ENCODE assay signal across 8 mouse cellular contexts in genomic region chr6:125354352-125355151, GRCm38 (mm10). TPM values are rescaled to one million over a fixed set of nuclear protein-coding genes. Genes with fewer than 3 reads are reported as not detected.
DNase-seq lines count a peak whose midpoint lies in the region; ATAC-seq and TF ChIP-seq lines count a peak whose summit lies in the region.

No protein-coding gene starts in this region.

- H3K79me2 ChIP-seq in MEL (ENCODE audit: control insufficient read depth, insufficient read depth, low read length, poor library complexity): peaks cover 28% of the 10 kb centered on the region
- H3K79me2 ChIP-seq in liver, adult 2 months (ENCODE audit: control insufficient read depth, insufficient read depth, low read length): peaks cover 53% of the 10 kb centered on the region; the same call in 1 of the 2 replicates

- H3K4me1 ChIP-seq in forebrain, embryonic 14.5 days (ENCODE audit: control insufficient read depth, insufficient read depth, low read length): peaks cover 15% of the 10 kb centered on the region; the same call in 1 of the 2 replicates
- H3K4me1 ChIP-seq in forebrain, embryonic 15.5 days: peaks cover 25% of the 10 kb centered on the region
- H3K4me1 ChIP-seq in MEL (ENCODE audit: control insufficient read depth in 1 of 2, insufficient read depth in 2 of 2, low read length in 2 of 2): peaks cover 11 to 44% of the 10 kb centered on the region in 2 experiments
- H3K4me1 ChIP-seq in hindbrain, embryonic 14.5 days (replicated peaks; ENCODE audit: control insufficient read depth, insufficient read depth, low read length): peaks cover 24% of the 10 kb centered on the region
- peaks cover 45% of the 10 kb centered on the region for H3K4me1 ChIP-seq in liver, adult 2 months (ENCODE audit: control insufficient read depth, insufficient read depth, low read length)
- peaks cover 46% of the 10 kb centered on the region for H3K4me1 ChIP-seq in neural tube, embryonic 13.5 days (replicated peaks)

- no peak overlapping the region for H3K9ac ChIP-seq in forebrain, embryonic 14.5 days (ENCODE audit: low read length)
- no peak overlapping the region for H3K9ac ChIP-seq in forebrain, embryonic 15.5 days (replicated peaks)
- H3K9ac ChIP-seq in MEL (ENCODE audit: control insufficient read depth, low read depth, low read length, poor library complexity, severe bottlenecking): no peak overlapping the region
- no peak overlapping the region; the same call in 1 of the 2 replicates for H3K9ac ChIP-seq in hindbrain, embryonic 14.5 days
- peak overlapping the region; percentile 46 for H3K9ac ChIP-seq in liver, adult 2 months (ENCODE audit: low read depth, low read length)
- no peak overlapping the region for H3K9ac ChIP-seq in neural tube, embryonic 13.5 days

- 0 out of 2 replicates have a peak overlapping the region, but pooled peaks have one; percentile 0 for H3K4me2 ChIP-seq in forebrain, embryonic 14.5 days (ENCODE audit: low read length)
- H3K4me2 ChIP-seq in forebrain, embryonic 15.5 days (replicated peaks): no peak overlapping the region
- peak overlapping the region; percentile 30; the same call in 1 of the 2 replicates for H3K4me2 ChIP-seq in hindbrain, embryonic 14.5 days (replicated peaks)
- H3K4me2 ChIP-seq in neural tube, embryonic 13.5 days: peak overlapping the region; percentile 35

- TF ChIP-seq EP300 in MEL (IDR thresholded peaks at IDR 0.05; ENCODE audit: low read depth in 1 of 2, low read length in 2 of 2): 0 out of 4 replicates have a peak, but pooled peaks have one; percentile 7 to 15

- ATAC-seq in forebrain, embryonic 14.5 days: no peak
- no peak for ATAC-seq in forebrain, embryonic 15.5 days (replicated peaks)
- ATAC-seq in hindbrain, embryonic 14.5 days (ENCODE audit: low FRiP score): no peak
- ATAC-seq in neural tube, embryonic 13.5 days (ENCODE audit: low read depth): no peak

- TF ChIP-seq CTCF in MEL (IDR thresholded peaks at IDR 0.05 in 2 of 3, conservative IDR thresholded peaks at IDR 0.05 in 1 of 3; ENCODE audit: control insufficient read depth in 1 of 3, insufficient read depth in 1 of 3, low read depth in 2 of 3, low read length in 3 of 3, poor library complexity in 1 of 3, severe bottlenecking in 1 of 3): no peak
- TF ChIP-seq CTCF in liver, adult 2 months (IDR thresholded peaks at IDR 0.05; ENCODE audit: low read depth, low read length): no peak

- 13% methylated on average over 14 of the region's 14 CpGs for WGBS in forebrain, embryonic 14.5 days
- 21% methylated on average over 14 of the region's 14 CpGs for WGBS in forebrain, embryonic 15.5 days
- WGBS in hindbrain, embryonic 14.5 days: 19% methylated on average over 14 of the region's 14 CpGs
- WGBS in liver, adult 2 months: 8% methylated on average over 14 of the region's 14 CpGs
- WGBS in neural tube, embryonic 13.5 days: 17% methylated on average over 14 of the region's 14 CpGs

- no peak overlapping the region for H3K27ac ChIP-seq in forebrain, embryonic 14.5 days (ENCODE audit: low read depth, low read length)
- H3K27ac ChIP-seq in forebrain, embryonic 15.5 days (replicated peaks): no peak overlapping the region
- no peak overlapping the region for H3K27ac ChIP-seq in MEL (ENCODE audit: control insufficient read depth, low read depth, low read length)
- H3K27ac ChIP-seq in hindbrain, embryonic 14.5 days: 0 out of 2 replicates have a peak overlapping the region, but pooled peaks have one; percentile 43
- peak overlapping the region; percentile 73 for H3K27ac ChIP-seq in liver, adult 2 months (replicated peaks; ENCODE audit: insufficient read depth, low read depth, low read length)
- H3K27ac ChIP-seq in neural tube, embryonic 13.5 days (replicated peaks): peak overlapping the region; percentile 35; the same call in 1 of the 2 replicates

- H3K4me3 ChIP-seq in forebrain, embryonic 14.5 days (ENCODE audit: low read depth, low read length): no peak overlapping the region
- no peak overlapping the region for H3K4me3 ChIP-seq in forebrain, embryonic 15.5 days
- H3K4me3 ChIP-seq in MEL (ENCODE audit: control insufficient read depth in 1 of 2, insufficient read depth in 1 of 2, low read depth in 2 of 2, low read length in 2 of 2): no peak overlapping the region
- no peak overlapping the region for H3K4me3 ChIP-seq in hindbrain, embryonic 14.5 days (replicated peaks; ENCODE audit: low read length)
- H3K4me3 ChIP-seq in liver, adult 2 months (ENCODE audit: insufficient read depth, low read depth, low read length): peak overlapping the region; percentile 14
- H3K4me3 ChIP-seq in neural tube, embryonic 13.5 days: no peak overlapping the region

- no peaks in the 10 kb centered on the region for H3K9me3 ChIP-seq in forebrain, embryonic 14.5 days (replicated peaks; ENCODE audit: control insufficient read depth, low read length)
- no peaks in the 10 kb centered on the region for H3K9me3 ChIP-seq in forebrain, embryonic 15.5 days
- no peaks in the 10 kb centered on the region for H3K9me3 ChIP-seq in MEL (replicated peaks; ENCODE audit: insufficient read depth, low read length)
- no peaks in the 10 kb centered on the region for H3K9me3 ChIP-seq in hindbrain, embryonic 14.5 days (ENCODE audit: control insufficient read depth, low read length)
- no peaks in the 10 kb centered on the region for H3K9me3 ChIP-seq in neural tube, embryonic 13.5 days

- no peaks in the 10 kb centered on the region for H3K27me3 ChIP-seq in forebrain, embryonic 14.5 days (replicated peaks; ENCODE audit: control insufficient read depth, insufficient read depth, low read length)
- no peaks in the 10 kb centered on the region for H3K27me3 ChIP-seq in forebrain, embryonic 15.5 days
- H3K27me3 ChIP-seq in MEL (ENCODE audit: control insufficient read depth in 1 of 2, insufficient read depth in 2 of 2, low read length in 2 of 2): no peaks in the 10 kb centered on the region
- H3K27me3 ChIP-seq in hindbrain, embryonic 14.5 days (ENCODE audit: control insufficient read depth, insufficient read depth, low read length): 0 out of 2 replicates have a peak, but pooled peaks cover 5% of the 10 kb centered on the region
- H3K27me3 ChIP-seq in liver, adult 2 months (ENCODE audit: control insufficient read depth, insufficient read depth, low read length): no peaks in the 10 kb centered on the region
- peaks cover 9% of the 10 kb centered on the region for H3K27me3 ChIP-seq in neural tube, embryonic 13.5 days

- H3K36me3 ChIP-seq in forebrain, embryonic 14.5 days (ENCODE audit: control insufficient read depth, insufficient read depth, low read length): no peaks in the 10 kb centered on the region; the same call in 1 of the 2 replicates
- H3K36me3 ChIP-seq in forebrain, embryonic 15.5 days: no peaks in the 10 kb centered on the region
- H3K36me3 ChIP-seq in MEL (ENCODE audit: control insufficient read depth in 1 of 2, insufficient read depth in 2 of 2, low read length in 2 of 2): peaks cover 0 to 38% of the 10 kb centered on the region in 2 experiments; a peak in 3 of 4 replicates
- H3K36me3 ChIP-seq in hindbrain, embryonic 14.5 days (replicated peaks; ENCODE audit: control insufficient read depth, insufficient read depth): no peaks in the 10 kb centered on the region
- peaks cover 16% of the 10 kb centered on the region; the same call in 1 of the 2 replicates for H3K36me3 ChIP-seq in liver, adult 2 months (ENCODE audit: control insufficient read depth, insufficient read depth, low read length)
- H3K36me3 ChIP-seq in neural tube, embryonic 13.5 days: no peaks in the 10 kb centered on the region

- no peak for TF ChIP-seq RAD21 in MEL (IDR thresholded peaks at IDR 0.05; ENCODE audit: low read depth, low read length)

- no peak for DNase-seq in forebrain, embryonic 14.5 days (ENCODE audit: low spot score)
- peak; percentile 54 for DNase-seq in MEL (ENCODE audit: low read depth, low spot score)
- DNase-seq in fibroblast of lung, adult 2 months (ENCODE audit: low read depth): peak; percentile 80
- no peak for DNase-seq in hindbrain, embryonic 14.5 days (ENCODE audit: low spot score)
- peak; percentile 75 for DNase-seq in liver, adult 2 months (ENCODE audit: extremely low read depth, low read depth, low spot score)
- no peak for DNase-seq in spleen, adult 12 weeks (ENCODE audit: low spot score)

- TF ChIP-seq POLR2A in MEL (IDR thresholded peaks at IDR 0.05; ENCODE audit: control insufficient read depth in 1 of 2, insufficient read depth in 1 of 2, low read depth in 1 of 2, low read length in 2 of 2, poor library complexity in 1 of 2): no peak
- TF ChIP-seq POLR2A in liver, adult 2 months (IDR thresholded peaks at IDR 0.05; ENCODE audit: extremely low read depth, insufficient read depth, low read length): no peak

RNA-seq across cellular contexts. Expression of gene Tnfrsf1a, which starts 5.4 kb away (rescaled TPM):
- polyA plus RNA-seq in forebrain, embryonic 14.5 days (2014; fragmentation: Nextera tagmentation; extraction: Ambion mirVana): 14.2 and 16.2 TPM in 2 replicates
- 11.3 and 13.0 TPM in 2 replicates for polyA plus RNA-seq in forebrain, embryonic 15.5 days (2015; fragmentation: Nextera tagmentation; extraction: Ambion mirVana)
- total RNA-seq in MEL (2012; rRNA removed): 16.6 and 22.0 TPM in 2 replicates
- 10 to 100 TPM in 1 of 2 experiments, not detected in 1; 43.4 TPM for polyA plus RNA-seq in MEL (2012; ENCODE audit: insufficient read depth in 1 of 2, insufficient read length in 2 of 2, low read depth in 1 of 2, low replicate concordance in 2 of 2, missing spikeins in 1 of 2)
- 15.4 and 16.6 TPM in 2 replicates for polyA plus RNA-seq in hindbrain, embryonic 14.5 days (2014; fragmentation: Nextera tagmentation; extraction: Ambion mirVana)
- total RNA-seq in liver, adult 2 months (2014; rRNA removed): 21.0 and 28.6 TPM in 2 replicates
- 89.3 and 110 TPM in 2 replicates for polyA plus RNA-seq in liver, adult 2 months (2012; rRNA removed)
- 17.5 and 21.5 TPM in 2 replicates for polyA plus RNA-seq in neural tube, embryonic 13.5 days (2015; fragmentation: Nextera tagmentation; extraction: Ambion mirVana)

RNA-seq across cellular contexts. Expression of gene Plekhg6, which starts 26.0 kb away (rescaled TPM):
- 0.16 TPM in 1 of 2 replicates, not detected in the other for polyA plus RNA-seq in forebrain, embryonic 14.5 days (2014; fragmentation: Nextera tagmentation; extraction: Ambion mirVana)
- 0.06 and 0.10 TPM in 2 replicates for polyA plus RNA-seq in forebrain, embryonic 15.5 days (2015; fragmentation: Nextera tagmentation; extraction: Ambion mirVana)
- not detected in 2 replicates for total RNA-seq in MEL (2012; rRNA removed)
- under 1 TPM in 1 of 2 experiments, not detected in 1; 0.13 TPM for polyA plus RNA-seq in MEL (2012; ENCODE audit: insufficient read depth in 1 of 2, insufficient read length in 2 of 2, low read depth in 1 of 2, low replicate concordance in 2 of 2, missing spikeins in 1 of 2)
- polyA plus RNA-seq in hindbrain, embryonic 14.5 days (2014; fragmentation: Nextera tagmentation; extraction: Ambion mirVana): 0.10 and 0.23 TPM in 2 replicates
- 3.0 and 3.6 TPM in 2 replicates for total RNA-seq in liver, adult 2 months (2014; rRNA removed)
- polyA plus RNA-seq in liver, adult 2 months (2012; rRNA removed): 5.0 and 5.9 TPM in 2 replicates
- polyA plus RNA-seq in neural tube, embryonic 13.5 days (2015; fragmentation: Nextera tagmentation; extraction: Ambion mirVana): 0.23 TPM in 1 of 2 replicates, not detected in the other

RNA-seq across cellular contexts. Expression of gene Scnn1a, which starts 34.1 kb away (rescaled TPM):
- polyA plus RNA-seq in forebrain, embryonic 14.5 days (2014; fragmentation: Nextera tagmentation; extraction: Ambion mirVana): 0.29 and 0.37 TPM in 2 replicates
- 0.20 and 0.25 TPM in 2 replicates for polyA plus RNA-seq in forebrain, embryonic 15.5 days (2015; fragmentation: Nextera tagmentation; extraction: Ambion mirVana)
- total RNA-seq in MEL (2012; rRNA removed): 0.07 TPM in 1 of 2 replicates, not detected in the other
- under 1 TPM in 1 of 2 experiments, not detected in 1; 0.50 TPM for polyA plus RNA-seq in MEL (2012; ENCODE audit: insufficient read depth in 1 of 2, insufficient read length in 2 of 2, low read depth in 1 of 2, low replicate concordance in 2 of 2, missing spikeins in 1 of 2)
- polyA plus RNA-seq in hindbrain, embryonic 14.5 days (2014; fragmentation: Nextera tagmentation; extraction: Ambion mirVana): 0.50 and 0.53 TPM in 2 replicates
- total RNA-seq in liver, adult 2 months (2014; rRNA removed): 3.0 and 6.7 TPM in 2 replicates
- 16.5 and 24.8 TPM in 2 replicates for polyA plus RNA-seq in liver, adult 2 months (2012; rRNA removed)
- polyA plus RNA-seq in neural tube, embryonic 13.5 days (2015; fragmentation: Nextera tagmentation; extraction: Ambion mirVana): 0.36 and 0.63 TPM in 2 replicates

RNA-seq across cellular contexts. Expression of gene Ltbr, which starts 40.9 kb away (rescaled TPM):
- 10.8 and 12.9 TPM in 2 replicates for polyA plus RNA-seq in forebrain, embryonic 14.5 days (2014; fragmentation: Nextera tagmentation; extraction: Ambion mirVana)
- polyA plus RNA-seq in forebrain, embryonic 15.5 days (2015; fragmentation: Nextera tagmentation; extraction: Ambion mirVana): 10.8 and 11.5 TPM in 2 replicates
- total RNA-seq in MEL (2012; rRNA removed): 35.0 and 47.6 TPM in 2 replicates
- 10 to 100 TPM in 1 of 2 experiments, not detected in 1; 64.2 TPM for polyA plus RNA-seq in MEL (2012; ENCODE audit: insufficient read depth in 1 of 2, insufficient read length in 2 of 2, low read depth in 1 of 2, low replicate concordance in 2 of 2, missing spikeins in 1 of 2)
- 14.8 and 14.9 TPM in 2 replicates for polyA plus RNA-seq in hindbrain, embryonic 14.5 days (2014; fragmentation: Nextera tagmentation; extraction: Ambion mirVana)
- 55.9 and 57.1 TPM in 2 replicates for total RNA-seq in liver, adult 2 months (2014; rRNA removed)
- polyA plus RNA-seq in liver, adult 2 months (2012; rRNA removed): 102 and 106 TPM in 2 replicates
- polyA plus RNA-seq in neural tube, embryonic 13.5 days (2015; fragmentation: Nextera tagmentation; extraction: Ambion mirVana): 16.3 and 17.5 TPM in 2 replicates

Comparison
In these comparisons a context has a peak if more than half of its experiments do, and no peak if none do; other contexts are left out.
1. DNase-seq: peak in MEL (single experiment), fibroblast of lung, adult 2 months (single experiment) and liver, adult 2 months (single experiment); none in forebrain, embryonic 14.5 days (single experiment), hindbrain, embryonic 14.5 days (single experiment) and spleen, adult 12 weeks (single experiment).
2. H3K27ac ChIP-seq: peak in hindbrain, embryonic 14.5 days (single experiment), liver, adult 2 months (single experiment) and neural tube, embryonic 13.5 days (single experiment); none in forebrain, embryonic 14.5 days (single experiment), forebrain, embryonic 15.5 days (single experiment) and MEL (single experiment).